Mouse (Mus musculus) myocyte (in vitro differentiated cells): ENCODE measurements around the gene Arid1b. TPM values are rescaled to one million over a fixed set of nuclear protein-coding genes. Genes with fewer than 3 reads are reported as not detected.
A peak's percentile ranks its signal among the peaks of the same experiment; 100 is the strongest.

Source experiments
- H3K27me3 ChIP-seq: one replicate; pipeline ENCODE4 v1.6.1; 2011; ENCODE audit not compliant: control insufficient read depth, insufficient read depth, insufficient read length
- H3K36me3 ChIP-seq: one replicate; pipeline ENCODE4 v1.6.1; 2011; ENCODE audit not compliant: control insufficient read depth, insufficient read depth
- H3K4me2 ChIP-seq: one replicate; pipeline ENCODE4 v1.6.1; 2011; ENCODE audit warnings: low read depth, control low read depth
- H3K4me3 ChIP-seq: one replicate; pipeline ENCODE4 v1.5.1; 2011; ENCODE audit warnings: mild to moderate bottlenecking, control low read depth, moderate library complexity
- H3K79me2 ChIP-seq: one replicate; pipeline ENCODE4 v1.6.1; 2011; ENCODE audit not compliant: control insufficient read depth, insufficient read depth
- H3ac ChIP-seq: one replicate; pipeline ENCODE4 v1.6.1; 2011; ENCODE audit not compliant: control insufficient read depth, insufficient read length
- CEBPB ChIP-seq: IDR thresholded peaks from 2 replicates; pipeline ENCODE4 v1.6.1; 2011; ENCODE audit warnings: mild to moderate bottlenecking, moderate library complexity; ENCODE audit not compliant: poor library complexity, insufficient read depth, severe bottlenecking
- E2F4 ChIP-seq: IDR thresholded peaks from one replicate; pipeline ENCODE4 v1.6.1; 2011; ENCODE audit warnings: mild to moderate bottlenecking, control low read depth, moderate library complexity; ENCODE audit not compliant: insufficient read depth
- MAX ChIP-seq: IDR thresholded peaks from one replicate; pipeline ENCODE4 v1.6.1; 2011; ENCODE audit warnings: low read depth, mild to moderate bottlenecking, control low read depth
- MYOD1 ChIP-seq, 3 experiments: IDR thresholded peaks; one replicate each; pipeline ENCODE4 v1.6.1; 2011; ENCODE audit warnings: control low read depth in 2 of 3, low read depth in 2 of 3, mild to moderate bottlenecking in 2 of 3, moderate library complexity in 1 of 3; ENCODE audit not compliant: insufficient read length in 2 of 3, control insufficient read depth in 1 of 3
- MYOG ChIP-seq, 3 experiments: IDR thresholded peaks; one replicate each; pipeline ENCODE4 v1.6.1; 2011; ENCODE audit warnings: control low read depth in 2 of 3, low read depth in 2 of 3, mild to moderate bottlenecking in 2 of 3; ENCODE audit not compliant: insufficient read length in 2 of 3, control insufficient read depth in 1 of 3, insufficient read depth in 1 of 3
- POLR2A ChIP-seq: IDR thresholded peaks from one replicate; pipeline ENCODE4 v1.6.1; 2011; ENCODE audit warnings: low read depth, mild to moderate bottlenecking, control low read depth, moderate library complexity; ENCODE audit not compliant: insufficient read length
- POLR2AphosphoS2 ChIP-seq: IDR thresholded peaks from one replicate; pipeline ENCODE4 v1.6.1; 2011; ENCODE audit warnings: low read depth, control low read depth; ENCODE audit not compliant: insufficient read length
- REST ChIP-seq: IDR thresholded peaks from one replicate; pipeline ENCODE4 v1.6.1; 2011; ENCODE audit warnings: mild to moderate bottlenecking, control low read depth, moderate library complexity; ENCODE audit not compliant: insufficient read depth, insufficient read length
- SRF ChIP-seq: IDR thresholded peaks from one replicate; pipeline ENCODE4 v1.6.1; 2011; ENCODE audit warnings: low read depth; ENCODE audit not compliant: control insufficient read depth, insufficient read length
- TCF12 ChIP-seq: IDR thresholded peaks from one replicate; pipeline ENCODE4 v1.6.1; 2011; ENCODE audit warnings: mild to moderate bottlenecking, control low read depth; ENCODE audit not compliant: poor library complexity, insufficient read depth, severe bottlenecking
- TCF3 ChIP-seq: IDR thresholded peaks from one replicate; pipeline ENCODE4 v1.6.1; 2011; ENCODE audit warnings: low read depth, control low read depth; ENCODE audit not compliant: insufficient read length
- USF1 ChIP-seq: IDR thresholded peaks from one replicate; pipeline ENCODE4 v1.6.1; 2011; ENCODE audit warnings: low read depth, mild to moderate bottlenecking, control low read depth, moderate library complexity
- polyA plus RNA-seq: library from polyadenylated mRNA; unstranded; fragments of >200 nt; fragmentation: generic; extraction: Trizol; gene quantifications from one replicate; pipeline ENCODE4 v1.2.1, GENCODE M21; 2012; ENCODE audit warnings: missing spikeins

Arid1b gene
- 10.9 TPM for polyA plus RNA-seq

- Histone ChIP-seq H3ac (peak within 1 kb of the TSS; percentile 82), H3K36me3 (no peaks in the 10 kb centered on the region), H3K27me3 (no peaks in the 10 kb centered on the region), H3K79me2 (peaks cover 24% of the 10 kb centered on the region), H3K4me3 (peak within 1 kb of the TSS; percentile 56), H3K4me2 (peak within 1 kb of the TSS; percentile 95)
- TF ChIP-seq POLR2A: peak; percentile 49
- TF ChIP-seq USF1: no peak
- peak in 1 of 3 experiments; percentile 8 for TF ChIP-seq MYOD1 (IDR thresholded peaks at IDR 0.05; ENCODE audit: control insufficient read depth in 1 of 3, insufficient read length in 2 of 3, low read depth in 2 of 3)
- no peak for TF ChIP-seq MAX
- TF ChIP-seq POLR2AphosphoS2: peak; percentile 70
- peak in 1 of 3 experiments; percentile 30 for TF ChIP-seq MYOG (IDR thresholded peaks at IDR 0.05; ENCODE audit: control insufficient read depth in 1 of 3, insufficient read depth in 1 of 3, insufficient read length in 2 of 3, low read depth in 2 of 3)
Measured at GRCm38 (mm10) chr17:4993840-4994503, at the start of gene Arid1b. Gene Arid1b, plus strand, starts transcription at chr17:4994332.

DNA sequence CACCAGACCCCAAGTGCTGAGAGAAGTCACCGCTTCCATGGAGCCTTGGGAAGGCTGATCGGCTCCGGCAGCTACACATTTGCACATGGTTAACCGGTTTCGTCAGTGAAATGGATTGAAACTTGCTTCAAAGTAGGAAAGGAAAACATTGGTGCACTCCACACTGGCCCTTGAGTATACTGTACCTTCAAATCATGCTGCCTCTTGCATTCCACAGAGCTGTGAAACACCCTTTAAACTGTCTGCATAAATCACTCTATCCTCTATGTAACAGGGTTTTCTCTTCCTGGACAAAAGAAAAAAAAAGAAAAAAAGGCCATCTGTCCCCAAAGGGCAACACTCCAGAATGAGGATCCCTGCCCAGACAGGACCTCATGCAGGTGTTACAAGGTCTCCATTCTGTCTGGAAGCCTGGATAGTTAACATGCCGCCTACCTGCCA lies 48.8 kb upstream of the Arid1b start:
- TF ChIP-seq MAX: no peak
- TF ChIP-seq POLR2AphosphoS2: no peak
- TF ChIP-seq TCF3: no peak
- no peak for TF ChIP-seq MYOD1 (IDR thresholded peaks at IDR 0.05; ENCODE audit: control insufficient read depth in 1 of 3, insufficient read length in 2 of 3, low read depth in 2 of 3)
- TF ChIP-seq POLR2A: no peak
- no peak for TF ChIP-seq REST
- no peak for TF ChIP-seq CEBPB
- TF ChIP-seq SRF: no peak
- no peak for TF ChIP-seq MYOG (IDR thresholded peaks at IDR 0.05; ENCODE audit: control insufficient read depth in 1 of 3, insufficient read depth in 1 of 3, insufficient read length in 2 of 3, low read depth in 2 of 3)
- no peak for TF ChIP-seq TCF12
- no peak for TF ChIP-seq E2F4
- no peak for TF ChIP-seq USF1
- Histone ChIP-seq H3K36me3 (no peaks in the 10 kb centered on the region), H3K4me2 (no peak overlapping the region), H3ac (no peak overlapping the region), H3K79me2 (no peaks in the 10 kb centered on the region), H3K27me3 (peaks cover 14% of the 10 kb centered on the region), H3K4me3 (no peak overlapping the region)

- H3K4me2 ChIP-seq: peak overlapping the region; percentile 1
- H3K27me3 ChIP-seq: peaks cover 14% of the 10 kb centered on the region
- no peaks in the 10 kb centered on the region for H3K79me2 ChIP-seq
- H3K36me3 ChIP-seq: no peaks in the 10 kb centered on the region
- no peak overlapping the region for H3ac ChIP-seq
- no peak overlapping the region for H3K4me3 ChIP-seq
- TF ChIP-seq E2F4 (no peak), MYOG (IDR thresholded peaks at IDR 0.05; ENCODE audit: control insufficient read depth in 1 of 3, insufficient read depth in 1 of 3, insufficient read length in 2 of 3, low read depth in 2 of 3) (no peak), SRF (no peak), POLR2A (no peak), TCF3 (no peak), MYOD1 (IDR thresholded peaks at IDR 0.05; ENCODE audit: control insufficient read depth in 1 of 3, insufficient read length in 2 of 3, low read depth in 2 of 3) (no peak), MAX (no peak), REST (no peak), USF1 (no peak), POLR2AphosphoS2 (no peak), TCF12 (no peak), CEBPB (no peak)
Measured at GRCm38 (mm10) chr17:4945871-4946331, 48.2 kb upstream of the Arid1b start.

GRCm38 (mm10) chr17:4946421-4946974 lies 47.6 kb upstream of the Arid1b start:
- Histone ChIP-seq H3K36me3 (no peaks in the 10 kb centered on the region), H3K4me2 (peak overlapping the region; percentile 52), H3K4me3 (no peak overlapping the region), H3K79me2 (no peaks in the 10 kb centered on the region), H3ac (no peak overlapping the region), H3K27me3 (peaks cover 14% of the 10 kb centered on the region)
- no peak for TF ChIP-seq E2F4
- TF ChIP-seq SRF: no peak
- TF ChIP-seq REST: no peak
- no peak for TF ChIP-seq MYOD1 (IDR thresholded peaks at IDR 0.05; ENCODE audit: control insufficient read depth in 1 of 3, insufficient read length in 2 of 3, low read depth in 2 of 3)

- peaks cover 14% of the 10 kb centered on the region for H3K27me3 ChIP-seq
- H3K79me2 ChIP-seq: no peaks in the 10 kb centered on the region
- H3K4me3 ChIP-seq: no peak overlapping the region
- H3K36me3 ChIP-seq: no peaks in the 10 kb centered on the region
- TF ChIP-seq SRF (no peak), TCF3 (no peak), MYOD1 (IDR thresholded peaks at IDR 0.05; ENCODE audit: control insufficient read depth in 1 of 3, insufficient read length in 2 of 3, low read depth in 2 of 3) (no peak), MYOG (IDR thresholded peaks at IDR 0.05; ENCODE audit: control insufficient read depth in 1 of 3, insufficient read depth in 1 of 3, insufficient read length in 2 of 3, low read depth in 2 of 3) (no peak), MAX (no peak), POLR2AphosphoS2 (no peak), TCF12 (no peak), E2F4 (no peak), REST (no peak), USF1 (no peak), CEBPB (no peak), POLR2A (no peak)
- no peak overlapping the region for H3ac ChIP-seq
- H3K4me2 ChIP-seq: no peak overlapping the region
Measured at GRCm38 (mm10) chr17:4947013-4947412, 47.1 kb upstream of the Arid1b start.
